Mouse (Mus musculus) induced T-regulatory cell, adult 2 months (primary cell): ENCODE data around the gene Cpxcr1.

Experiments used
- DNase-seq: peaks from one replicate; pipeline ENCODE4 v3.0.0-alpha.2; 2012; ENCODE audit warnings: low read depth

Cpxcr1 gene

GRCm38 (mm10) chrX:116448644-116449043 is at the start of gene Cpxcr1:
Cpxcr1 (plus strand) TSS chrX:116448944.
- no peak for DNase-seq
